Mouse (Mus musculus): Measurements from ENCODE around the gene Sema4b. TPM values are rescaled to one million over a fixed set of nuclear protein-coding genes. Genes with fewer than 3 reads are reported as not detected.

Gene Sema4b
- total RNA-seq, 1 experiment: 50.1 TPM

DNA sequence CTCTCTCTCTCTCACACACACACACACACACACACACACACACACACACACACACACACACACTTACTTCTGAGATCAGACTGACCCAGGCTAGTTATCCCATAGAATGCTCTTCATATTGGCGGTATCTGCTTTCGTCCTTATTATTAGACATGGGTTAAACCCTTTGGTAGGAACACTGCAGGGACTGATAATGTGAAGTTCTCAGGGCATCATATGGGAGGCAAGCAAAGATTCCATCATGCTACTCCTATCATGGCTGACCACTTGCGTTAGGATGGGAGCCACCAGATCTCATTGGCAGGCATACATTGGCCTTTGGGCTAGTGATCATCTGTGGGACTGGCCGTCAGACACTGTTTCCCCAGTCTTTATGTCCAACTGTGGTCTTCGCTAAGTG is 8.5 kb downstream of the Sema4b start:
- TF ChIP-seq MAFK (IDR thresholded peaks at IDR 0.05; ENCODE audit: insufficient read depth, low read depth, low read length) (no peak), ZC3H11A (IDR thresholded peaks at IDR 0.05; ENCODE audit: borderline replicate concordance, low read depth, low read length) (no peak), CHD2 (IDR thresholded peaks at IDR 0.05; ENCODE audit: low read depth, low read length) (no peak), HCFC1 (IDR thresholded peaks at IDR 0.05; ENCODE audit: borderline replicate concordance, insufficient read depth, low read length) (no peak), ZNF384 (IDR thresholded peaks at IDR 0.05; ENCODE audit: low read depth, low read length) (no peak)
- in situ Hi-C loops (cut with MboI; ENCODE audit: low sequenced_read_pairs in 2 of 2, unreplicated experiment in 2 of 2): no loop called here
- no peak overlapping the region for H3K4me3 ChIP-seq (ENCODE audit: insufficient read depth in 1 of 2, low read depth in 1 of 2, low read length in 2 of 2, poor library complexity in 1 of 2, severe bottlenecking in 1 of 2)
- H3K4me1 ChIP-seq (ENCODE audit: control insufficient read depth in 2 of 2, insufficient read depth in 2 of 2, low read length in 2 of 2, poor library complexity in 1 of 2): peaks cover 8 to 28% of the 10 kb centered on the region in 2 experiments; a peak in 3 of 4 replicates
- H3K9me3 ChIP-seq (ENCODE audit: control insufficient read depth, insufficient read depth, low read depth, low read length): no peaks in the 10 kb centered on the region
- no peaks in the 10 kb centered on the region; the same call in 1 of the 2 replicates for H3K36me3 ChIP-seq (ENCODE audit: control insufficient read depth, insufficient read depth, low read length, poor library complexity, severe bottlenecking)
- DNase-seq (ENCODE audit: low read depth, low spot score): no peak
- no peak overlapping the region for H3K27ac ChIP-seq (ENCODE audit: insufficient read depth, low read depth, low read length, poor library complexity, severe bottlenecking)
- H3K9ac ChIP-seq (ENCODE audit: insufficient read depth, low read depth, low read length, poor library complexity, severe bottlenecking): no peak overlapping the region

DNA sequence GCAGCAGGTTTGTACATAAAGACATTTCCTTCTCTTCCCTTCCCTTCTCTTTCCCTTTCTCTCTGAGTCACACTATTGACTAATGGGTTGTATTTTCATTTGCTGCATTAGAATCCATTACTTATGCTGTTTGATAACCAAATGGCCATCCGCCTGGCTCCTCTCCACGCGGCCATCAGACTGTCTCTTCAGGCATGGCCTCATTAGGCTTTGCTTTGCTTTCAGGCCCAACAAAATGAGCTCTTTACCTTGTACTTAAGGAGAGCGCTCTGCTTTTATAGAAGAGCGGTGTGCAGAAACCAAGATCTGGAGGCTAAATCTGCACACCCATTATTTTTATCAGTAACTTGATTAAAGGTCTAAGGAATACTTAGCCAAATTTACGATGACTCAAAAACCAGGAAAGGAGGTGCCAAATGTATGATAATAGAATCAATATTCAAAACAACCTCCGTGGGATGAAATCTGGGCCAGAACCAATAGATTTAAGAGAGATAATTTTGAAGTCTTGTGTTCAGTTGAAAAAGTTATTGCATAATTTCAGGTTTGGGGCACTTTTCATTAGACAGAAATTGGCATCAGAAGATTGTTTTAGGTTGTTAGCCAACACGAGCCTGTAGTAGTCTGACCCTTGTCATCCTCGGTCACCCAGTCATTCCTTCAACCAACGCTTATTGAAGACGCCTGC is 9.1 kb downstream of the Sema4b start:
- H3K4me3 ChIP-seq (ENCODE audit: insufficient read depth in 1 of 2, low read depth in 1 of 2, low read length in 2 of 2, poor library complexity in 1 of 2, severe bottlenecking in 1 of 2): no peak overlapping the region
- no peak for DNase-seq (ENCODE audit: low read depth, low spot score)

GRCm38 (mm10) chr7:80197371-80197770 is 10.7 kb downstream of the Sema4b start:
- in situ Hi-C loops (cut with MboI; ENCODE audit: low sequenced_read_pairs in 2 of 2, unreplicated experiment in 2 of 2): no loop called here
- H3K9me3 ChIP-seq (ENCODE audit: control insufficient read depth, insufficient read depth, low read depth, low read length): no peaks in the 10 kb centered on the region
- peak overlapping the region; percentile 92 to 96 for H3K4me3 ChIP-seq (ENCODE audit: insufficient read depth in 1 of 2, low read depth in 1 of 2, low read length in 2 of 2, poor library complexity in 1 of 2, severe bottlenecking in 1 of 2)
- peak overlapping the region; percentile 92; the same call in 1 of the 2 replicates for H3K27ac ChIP-seq (ENCODE audit: insufficient read depth, low read depth, low read length, poor library complexity, severe bottlenecking)
- no peak for DNase-seq (ENCODE audit: low read depth, low spot score)
- peaks cover 14% of the 10 kb centered on the region for H3K36me3 ChIP-seq (ENCODE audit: control insufficient read depth, insufficient read depth, low read length, poor library complexity, severe bottlenecking)
- H3K9ac ChIP-seq (ENCODE audit: insufficient read depth, low read depth, low read length, poor library complexity, severe bottlenecking): peak overlapping the region; percentile 85; the same call in 1 of the 2 replicates
- TF ChIP-seq HCFC1 (IDR thresholded peaks at IDR 0.05; ENCODE audit: borderline replicate concordance, insufficient read depth, low read length) (no peak), ZNF384 (IDR thresholded peaks at IDR 0.05; ENCODE audit: low read depth, low read length) (no peak), MAFK (IDR thresholded peaks at IDR 0.05; ENCODE audit: insufficient read depth, low read depth, low read length) (no peak), ZC3H11A (IDR thresholded peaks at IDR 0.05; ENCODE audit: borderline replicate concordance, low read depth, low read length) (no peak), CHD2 (IDR thresholded peaks at IDR 0.05; ENCODE audit: low read depth, low read length) (no peak)
- H3K4me1 ChIP-seq (ENCODE audit: control insufficient read depth in 2 of 2, insufficient read depth in 2 of 2, low read length in 2 of 2, poor library complexity in 1 of 2): peaks cover 12 to 31% of the 10 kb centered on the region in 2 experiments

More for the DNA sequence above, 9.1 kb downstream of the Sema4b start:
- peaks cover 4% of the 10 kb centered on the region for H3K36me3 ChIP-seq (ENCODE audit: control insufficient read depth, insufficient read depth, low read length, poor library complexity, severe bottlenecking)
- in situ Hi-C loops (cut with MboI; ENCODE audit: low sequenced_read_pairs in 2 of 2, unreplicated experiment in 2 of 2): no loop called here
- H3K9ac ChIP-seq (ENCODE audit: insufficient read depth, low read depth, low read length, poor library complexity, severe bottlenecking): no peak overlapping the region
- H3K9me3 ChIP-seq (ENCODE audit: control insufficient read depth, insufficient read depth, low read depth, low read length): no peaks in the 10 kb centered on the region
- H3K4me1 ChIP-seq (ENCODE audit: control insufficient read depth in 2 of 2, insufficient read depth in 2 of 2, low read length in 2 of 2, poor library complexity in 1 of 2): peaks cover 8 to 28% of the 10 kb centered on the region in 2 experiments; a peak in 3 of 4 replicates
- no peak overlapping the region for H3K27ac ChIP-seq (ENCODE audit: insufficient read depth, low read depth, low read length, poor library complexity, severe bottlenecking)
- TF ChIP-seq MAFK (IDR thresholded peaks at IDR 0.05; ENCODE audit: insufficient read depth, low read depth, low read length) (no peak), ZNF384 (IDR thresholded peaks at IDR 0.05; ENCODE audit: low read depth, low read length) (no peak), ZC3H11A (IDR thresholded peaks at IDR 0.05; ENCODE audit: borderline replicate concordance, low read depth, low read length) (no peak), CHD2 (IDR thresholded peaks at IDR 0.05; ENCODE audit: low read depth, low read length) (no peak), HCFC1 (IDR thresholded peaks at IDR 0.05; ENCODE audit: borderline replicate concordance, insufficient read depth, low read length) (no peak)

DNA sequence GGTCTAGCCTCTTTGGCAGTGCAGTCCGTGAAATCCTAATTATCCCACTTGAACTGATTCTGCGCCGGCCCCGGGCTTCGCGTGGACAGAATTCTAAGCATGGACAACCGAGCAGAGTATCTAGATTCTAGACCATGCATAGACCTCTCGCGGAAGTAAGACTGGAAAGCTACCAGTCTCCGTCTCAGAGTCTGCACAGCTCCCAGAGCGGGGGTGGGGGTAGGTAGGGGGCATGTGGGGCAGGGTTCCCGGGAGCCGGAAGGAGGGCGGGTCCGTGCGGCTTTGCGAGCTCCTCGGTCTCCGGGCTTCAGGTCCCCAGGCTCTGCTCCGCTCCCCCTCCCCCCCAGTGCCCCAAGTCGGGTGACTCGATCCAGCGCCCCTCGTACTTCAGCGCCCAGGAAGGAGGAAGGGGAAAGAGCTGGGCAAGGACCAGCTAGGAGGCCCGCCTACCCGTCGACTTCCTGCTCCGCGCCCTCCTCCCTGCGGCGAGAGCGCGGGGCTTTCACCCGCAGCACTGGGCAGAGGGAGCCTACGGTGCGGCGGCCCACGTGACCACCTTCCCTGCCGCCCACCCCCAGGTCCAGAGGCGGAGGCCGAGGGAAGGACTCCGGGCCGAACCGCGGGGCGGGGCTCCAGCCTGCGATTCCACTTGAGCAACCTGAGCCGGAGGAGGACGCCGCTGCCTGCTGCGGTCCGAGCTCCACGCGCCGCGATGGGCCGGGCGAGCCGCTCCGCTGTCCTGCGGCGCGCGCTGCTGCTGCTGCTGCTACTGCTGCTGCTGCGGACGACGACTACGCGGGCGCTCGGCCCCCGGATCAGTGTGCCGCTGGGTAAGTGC is 11.5 kb downstream of the Sema4b start:
- H3K27ac ChIP-seq (ENCODE audit: insufficient read depth, low read depth, low read length, poor library complexity, severe bottlenecking): peak overlapping the region; percentile 92

More for the DNA sequence above, 11.5 kb downstream of the Sema4b start:
- 0 out of 2 replicates have a peak, but pooled peaks have one; percentile 11 for TF ChIP-seq HCFC1 (IDR thresholded peaks at IDR 0.05; ENCODE audit: borderline replicate concordance, insufficient read depth, low read length)
- TF ChIP-seq ZC3H11A (IDR thresholded peaks at IDR 0.05; ENCODE audit: borderline replicate concordance, low read depth, low read length): no peak
- no peak for TF ChIP-seq MAFK (IDR thresholded peaks at IDR 0.05; ENCODE audit: insufficient read depth, low read depth, low read length)
- no peaks in the 10 kb centered on the region for H3K9me3 ChIP-seq (ENCODE audit: control insufficient read depth, insufficient read depth, low read depth, low read length)
- peaks cover 22% of the 10 kb centered on the region for H3K36me3 ChIP-seq (ENCODE audit: control insufficient read depth, insufficient read depth, low read length, poor library complexity, severe bottlenecking)
- in situ Hi-C loops (cut with MboI; ENCODE audit: low sequenced_read_pairs in 2 of 2, unreplicated experiment in 2 of 2): no loop called here
- peak overlapping the region; percentile 85 for H3K9ac ChIP-seq (ENCODE audit: insufficient read depth, low read depth, low read length, poor library complexity, severe bottlenecking)
- H3K4me3 ChIP-seq (ENCODE audit: insufficient read depth in 1 of 2, low read depth in 1 of 2, low read length in 2 of 2, poor library complexity in 1 of 2, severe bottlenecking in 1 of 2): peak overlapping the region; percentile 92 to 96
- H3K4me1 ChIP-seq (ENCODE audit: control insufficient read depth in 2 of 2, insufficient read depth in 2 of 2, low read length in 2 of 2, poor library complexity in 1 of 2): peaks cover 10 to 38% of the 10 kb centered on the region in 2 experiments
- peak; percentile 72 for DNase-seq (ENCODE audit: low read depth, low spot score)
